Mouse (Mus musculus) G1E (cell line): ENCODE results near the gene Smg7.

Experiments used
- CTCF ChIP-seq: IDR thresholded peaks from 2 replicates; pipeline ENCODE4 v1.5.1; 2012; ENCODE audit warnings: low read depth, low read length, inconsistent platforms, mixed read lengths
- GATA1 ChIP-seq: IDR thresholded peaks from 2 replicates; pipeline ENCODE4 v1.6.1; 2012; ENCODE audit warnings: borderline replicate concordance, low read length, inconsistent platforms, mixed read lengths

DNA sequence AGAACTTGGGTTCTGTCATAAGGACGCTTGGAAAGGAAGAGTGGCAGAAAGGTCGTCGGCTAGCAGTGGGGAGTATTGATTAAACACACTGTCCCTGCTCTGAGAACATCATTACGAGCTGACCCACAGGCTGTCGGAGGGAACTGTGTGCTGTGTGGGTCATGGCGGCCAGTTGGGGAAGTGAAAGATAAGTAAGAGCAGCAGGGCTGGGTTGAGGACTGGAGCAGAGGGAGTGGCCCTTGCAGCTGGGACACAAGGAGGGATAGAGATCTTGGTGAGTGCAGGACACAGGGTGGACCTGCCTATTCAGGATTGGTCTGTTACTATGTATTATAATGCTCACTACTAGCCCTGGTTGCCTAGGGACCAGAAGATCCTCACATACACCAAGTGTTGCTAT, 97.5 kb downstream of the Smg7 start:
- TF ChIP-seq CTCF (no peak), GATA1 (no peak)
